Mouse (Mus musculus): ENCODE data around the gene Sema3f. TPM values are rescaled to one million over a fixed set of nuclear protein-coding genes. Genes with fewer than 3 reads are reported as not detected.
A peak's percentile ranks its signal among the peaks of the same experiment; 100 is the strongest.

The Sema3f gene
- polyA plus RNA-seq, 1 experiment = 39.1 TPM

DNA sequence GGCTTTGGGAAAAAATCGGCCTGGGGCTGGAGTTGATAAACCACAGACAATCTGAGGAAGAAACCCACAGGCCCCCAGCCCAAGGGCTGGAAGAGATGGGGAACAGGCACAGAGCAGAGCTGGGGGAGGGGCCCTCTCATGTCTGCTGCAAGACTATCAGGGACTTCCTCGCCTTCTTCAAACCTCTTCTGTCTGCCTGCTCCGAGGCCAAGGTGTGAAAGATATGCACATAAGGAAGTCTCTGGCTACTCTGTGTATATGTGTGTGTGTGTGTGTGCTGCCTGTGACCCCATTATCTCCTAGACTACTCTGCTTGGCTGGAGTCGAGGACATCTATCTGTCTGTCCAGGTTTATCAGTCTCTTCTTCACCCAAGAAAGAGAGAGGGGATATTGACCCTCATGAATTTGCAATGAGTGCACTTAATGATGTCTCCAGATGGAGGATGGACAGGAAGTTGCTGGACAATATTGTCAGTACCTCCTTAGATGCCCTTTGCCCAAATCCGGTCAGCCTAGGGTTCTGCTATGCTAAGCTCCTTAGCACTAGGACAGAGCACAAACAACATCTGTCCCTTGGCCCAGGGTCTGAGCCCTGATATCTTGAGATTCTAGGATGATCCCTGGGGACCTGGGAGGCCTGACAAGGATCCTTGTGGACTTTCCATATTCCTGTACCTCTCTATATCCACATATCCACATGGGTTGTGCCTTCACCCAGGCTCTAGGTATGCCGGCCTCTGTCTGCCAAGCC lies 18.8 kb upstream of the Sema3f start:
- Histone ChIP-seq H3K4me1 (ENCODE audit: control insufficient read depth, insufficient read depth, low read length) (peaks cover 14% of the 10 kb centered on the region), H3K36me3 (ENCODE audit: control insufficient read depth, insufficient read depth, low read length) (no peaks in the 10 kb centered on the region), H3K4me3 (ENCODE audit: insufficient read depth, low read depth, low read length) (no peak overlapping the region), H3K27me3 (replicated peaks; ENCODE audit: control insufficient read depth, insufficient read depth, low read length) (no peaks in the 10 kb centered on the region), H3K27ac (ENCODE audit: insufficient read depth, low read depth, low read length) (no peak overlapping the region)
- 82% methylated on average over 6 of the region's 6 CpGs for WGBS
- no peak for DNase-seq
- TF ChIP-seq CTCF (conservative IDR thresholded peaks at IDR 0.05; ENCODE audit: insufficient read depth, insufficient read length, low read depth, low read length) (no peak), POLR2A (IDR thresholded peaks at IDR 0.05; ENCODE audit: low read depth, low read length) (no peak)

- TF ChIP-seq POLR2A (IDR thresholded peaks at IDR 0.05; ENCODE audit: low read depth, low read length) = no peak
- Histone ChIP-seq H3K36me3 (ENCODE audit: control insufficient read depth, insufficient read depth, low read length) (no peaks in the 10 kb centered on the region), H3K27ac (ENCODE audit: insufficient read depth, low read depth, low read length) (no peak overlapping the region), H3K27me3 (replicated peaks; ENCODE audit: control insufficient read depth, insufficient read depth, low read length) (no peaks in the 10 kb centered on the region), H3K4me3 (ENCODE audit: insufficient read depth, low read depth, low read length) (no peak overlapping the region), H3K4me1 (ENCODE audit: control insufficient read depth, insufficient read depth, low read length) (peaks cover 20% of the 10 kb centered on the region)
- peak; percentile 40 for DNase-seq
- WGBS = 52% methylated on average over 3 of the region's 3 CpGs
Observed at GRCm38 (mm10) chr9:107727041-107727440, 16.8 kb upstream of the Sema3f start.

DNA sequence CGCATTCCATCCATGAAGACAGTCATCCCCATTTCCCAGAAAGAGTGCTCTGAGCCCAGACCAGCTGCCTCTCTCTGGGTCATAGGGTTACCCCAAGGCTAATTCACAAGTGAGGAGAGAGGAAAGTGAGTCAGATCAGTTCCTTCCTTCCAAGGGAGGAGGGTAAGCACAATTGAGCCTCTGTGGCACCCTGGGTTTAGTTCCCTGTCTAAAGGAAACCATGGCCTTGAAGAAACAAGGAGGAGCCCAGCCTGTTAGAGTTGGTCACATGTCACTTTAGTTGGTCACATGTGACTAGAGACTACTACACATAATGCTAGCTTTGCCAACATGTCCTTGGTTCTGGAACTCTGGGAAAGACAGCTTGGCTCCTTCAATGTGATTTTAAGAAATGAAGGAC lies 14.5 kb upstream of the Sema3f start:
- WGBS = 90% methylated on average over 1 of the region's 1 CpGs
- TF ChIP-seq POLR2A (IDR thresholded peaks at IDR 0.05; ENCODE audit: low read depth, low read length) (no peak), CTCF (conservative IDR thresholded peaks at IDR 0.05; ENCODE audit: insufficient read depth, insufficient read length, low read depth, low read length) (no peak)
- Histone ChIP-seq H3K36me3 (ENCODE audit: control insufficient read depth, insufficient read depth, low read length) (no peaks in the 10 kb centered on the region), H3K4me3 (ENCODE audit: insufficient read depth, low read depth, low read length) (no peak overlapping the region), H3K27me3 (replicated peaks; ENCODE audit: control insufficient read depth, insufficient read depth, low read length) (no peaks in the 10 kb centered on the region), H3K27ac (ENCODE audit: insufficient read depth, low read depth, low read length) (peak overlapping the region; percentile 72), H3K4me1 (ENCODE audit: control insufficient read depth, insufficient read depth, low read length) (peaks cover 20% of the 10 kb centered on the region)
- peak; percentile 42 for DNase-seq

GRCm38 (mm10) chr9:107723794-107724531 lies 13.7 kb upstream of the Sema3f start:
- under 1% methylated on average over 11 of the region's 11 CpGs for WGBS
- TF ChIP-seq POLR2A (IDR thresholded peaks at IDR 0.05; ENCODE audit: low read depth, low read length) (no peak), CTCF (conservative IDR thresholded peaks at IDR 0.05; ENCODE audit: insufficient read depth, insufficient read length, low read depth, low read length) (no peak)
- peak overlapping the region; percentile 72 for H3K27ac ChIP-seq (ENCODE audit: insufficient read depth, low read depth, low read length)
- H3K4me3 ChIP-seq (ENCODE audit: insufficient read depth, low read depth, low read length) = no peak overlapping the region
- H3K4me1 ChIP-seq (ENCODE audit: control insufficient read depth, insufficient read depth, low read length) = peaks cover 20% of the 10 kb centered on the region
- no peaks in the 10 kb centered on the region for H3K27me3 ChIP-seq (replicated peaks; ENCODE audit: control insufficient read depth, insufficient read depth, low read length)
- DNase-seq = peak; percentile 91
- no peaks in the 10 kb centered on the region for H3K36me3 ChIP-seq (ENCODE audit: control insufficient read depth, insufficient read depth, low read length)

DNA sequence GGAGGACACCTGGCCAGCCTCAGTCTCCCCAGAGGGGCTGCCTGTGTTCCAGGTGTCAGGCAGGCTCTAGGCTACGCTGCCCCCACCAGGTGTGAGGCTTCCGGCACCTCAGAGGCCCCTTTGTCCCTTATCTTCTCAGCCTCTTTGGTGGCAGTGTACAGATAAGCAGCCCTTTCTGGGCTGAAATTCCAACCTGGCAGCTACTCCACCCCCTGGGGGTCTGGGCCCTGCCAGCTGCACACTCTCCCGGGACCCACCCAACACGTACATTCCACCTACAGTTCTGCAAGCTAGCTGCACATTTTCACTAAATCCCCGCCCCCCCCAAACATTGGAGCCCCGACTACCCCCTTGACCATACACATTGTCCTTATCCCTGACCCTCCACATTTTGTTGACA lies 13.0 kb upstream of the Sema3f start:
- TF ChIP-seq CTCF (conservative IDR thresholded peaks at IDR 0.05; ENCODE audit: insufficient read depth, insufficient read length, low read depth, low read length) (no peak), POLR2A (IDR thresholded peaks at IDR 0.05; ENCODE audit: low read depth, low read length) (no peak)
- DNase-seq = no peak
- WGBS = 46% methylated on average over 6 of the region's 6 CpGs
- no peaks in the 10 kb centered on the region for H3K36me3 ChIP-seq (ENCODE audit: control insufficient read depth, insufficient read depth, low read length)
- peaks cover 20% of the 10 kb centered on the region for H3K4me1 ChIP-seq (ENCODE audit: control insufficient read depth, insufficient read depth, low read length)
- no peaks in the 10 kb centered on the region for H3K27me3 ChIP-seq (replicated peaks; ENCODE audit: control insufficient read depth, insufficient read depth, low read length)
- H3K4me3 ChIP-seq (ENCODE audit: insufficient read depth, low read depth, low read length) = no peak overlapping the region
- peak overlapping the region; percentile 39; the same call in 1 of the 2 replicates for H3K27ac ChIP-seq (ENCODE audit: insufficient read depth, low read depth, low read length)

- DNase-seq = no peak
- 84% methylated on average over 10 of the region's 10 CpGs for whole genome bisulfite sequencing
- H3K27ac ChIP-seq (ENCODE audit: insufficient read depth, low read depth, low read length) = no peak overlapping the region
- H3K4me1 ChIP-seq (ENCODE audit: control insufficient read depth, insufficient read depth, low read length) = peaks cover 6% of the 10 kb centered on the region
- H3K27me3 ChIP-seq (replicated peaks; ENCODE audit: control insufficient read depth, insufficient read depth, low read length) = no peaks in the 10 kb centered on the region
- H3K36me3 ChIP-seq (ENCODE audit: control insufficient read depth, insufficient read depth, low read length) = no peaks in the 10 kb centered on the region
- TF ChIP-seq CTCF (conservative IDR thresholded peaks at IDR 0.05; ENCODE audit: insufficient read depth, insufficient read length, low read depth, low read length) = no peak
- TF ChIP-seq POLR2A (IDR thresholded peaks at IDR 0.05; ENCODE audit: low read depth, low read length) = no peak
- H3K4me3 ChIP-seq (ENCODE audit: insufficient read depth, low read depth, low read length) = no peak overlapping the region
Observed at GRCm38 (mm10) chr9:107718781-107719540, 8.7 kb upstream of the Sema3f start.

- no peaks in the 10 kb centered on the region for H3K27me3 ChIP-seq (replicated peaks; ENCODE audit: control insufficient read depth, insufficient read depth, low read length)
- no peak for DNase-seq
- TF ChIP-seq CTCF (conservative IDR thresholded peaks at IDR 0.05; ENCODE audit: insufficient read depth, insufficient read length, low read depth, low read length) = no peak
- no peak for TF ChIP-seq POLR2A (IDR thresholded peaks at IDR 0.05; ENCODE audit: low read depth, low read length)
- no peaks in the 10 kb centered on the region for H3K4me1 ChIP-seq (ENCODE audit: control insufficient read depth, insufficient read depth, low read length)
- 64% methylated on average over 6 of the region's 6 CpGs for WGBS
- H3K27ac ChIP-seq (ENCODE audit: insufficient read depth, low read depth, low read length) = no peak overlapping the region
- H3K4me3 ChIP-seq (ENCODE audit: insufficient read depth, low read depth, low read length) = no peak overlapping the region
- no peaks in the 10 kb centered on the region for H3K36me3 ChIP-seq (ENCODE audit: control insufficient read depth, insufficient read depth, low read length)
Observed at GRCm38 (mm10) chr9:107716951-107717350, 6.7 kb upstream of the Sema3f start.
